Mouse (Mus musculus): Measurements from ENCODE around the gene Cpne6. TPM values are rescaled to one million over a fixed set of nuclear protein-coding genes. Genes with fewer than 3 reads are reported as not detected.

Cpne6 gene
- polyA plus RNA-seq, 2 experiments = 0.65 to 0.83 TPM

DNA sequence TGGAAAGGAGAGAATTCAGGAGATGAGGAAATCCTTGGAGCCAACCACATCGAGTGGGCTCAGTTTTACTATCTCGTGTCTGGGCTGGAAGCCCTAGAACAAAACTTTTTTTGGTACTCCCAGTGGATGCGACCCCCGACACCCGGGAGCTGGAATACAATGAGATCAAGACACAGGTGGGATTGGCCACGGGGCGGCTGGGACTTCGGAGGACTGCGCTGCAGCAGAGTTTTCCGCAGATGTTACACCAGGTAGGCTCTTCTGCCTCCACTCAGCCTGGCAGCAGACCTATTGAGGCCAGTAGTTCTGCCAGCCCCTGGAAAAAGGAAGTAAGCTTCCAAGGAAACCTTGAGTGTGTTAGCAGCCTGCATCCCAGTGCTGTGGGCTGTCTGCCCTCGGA lies 53.0 kb downstream of the Cpne6 start:
- WGBS = 89% methylated on average over 11 of the region's 11 CpGs
- H3K27me3 ChIP-seq (ENCODE audit: control insufficient read depth, insufficient read depth, low read length) = no peaks in the 10 kb centered on the region
- DNase-seq (ENCODE audit: low spot score) = no peak
- ATAC-seq (ENCODE audit: low FRiP score, low read depth) = no peak
- H3K9me3 ChIP-seq (ENCODE audit: control insufficient read depth, low read length) = no peaks in the 10 kb centered on the region
- H3K36me3 ChIP-seq (ENCODE audit: control insufficient read depth, insufficient read depth, low read length) = peaks cover 49% of the 10 kb centered on the region
- H3K4me2 ChIP-seq (replicated peaks; ENCODE audit: low read depth, low read length, severe bottlenecking) = no peak overlapping the region
- no peak overlapping the region for H3K4me3 ChIP-seq (replicated peaks; ENCODE audit: low read length)
- no peak overlapping the region for H3K9ac ChIP-seq (ENCODE audit: low read depth, low read length, severe bottlenecking)
- no peak overlapping the region for H3K27ac ChIP-seq (replicated peaks; ENCODE audit: low read depth, low read length)
- TF ChIP-seq POLR2A (IDR thresholded peaks at IDR 0.05; ENCODE audit: borderline replicate concordance, extremely low read depth, insufficient read depth, insufficient read length) = no peak
- peaks cover 5% of the 10 kb centered on the region for H3K4me1 ChIP-seq (ENCODE audit: control insufficient read depth, insufficient read depth, low read length)

DNA sequence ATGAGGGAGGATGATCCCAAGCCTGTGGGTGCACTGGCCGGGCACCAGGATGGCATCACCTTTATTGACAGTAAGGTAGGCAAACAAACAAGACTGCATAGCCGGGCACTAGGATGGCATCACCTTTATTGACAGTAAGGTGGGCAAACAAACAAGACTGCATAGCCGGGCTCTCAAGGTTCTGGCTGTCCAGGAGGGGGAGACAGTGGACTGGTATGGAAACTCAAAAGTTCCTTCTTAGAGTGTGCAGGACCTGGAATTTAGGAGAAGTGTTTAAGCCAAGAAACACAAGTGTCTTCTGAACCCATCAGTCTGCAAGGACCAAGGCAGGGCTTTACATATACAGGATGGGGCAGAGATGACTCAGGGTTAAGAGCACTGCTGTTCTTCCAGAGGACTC lies 55.5 kb downstream of the Cpne6 start:
- H3K4me1 ChIP-seq (ENCODE audit: control insufficient read depth, insufficient read depth, low read length) = peaks cover 5% of the 10 kb centered on the region
- no peak overlapping the region for H3K4me3 ChIP-seq (replicated peaks; ENCODE audit: low read length)
- ATAC-seq (ENCODE audit: low FRiP score, low read depth) (no peak), DNase-seq (ENCODE audit: low spot score) (no peak)
- H3K36me3 ChIP-seq (ENCODE audit: control insufficient read depth, insufficient read depth, low read length) = peaks cover 66% of the 10 kb centered on the region
- no peak overlapping the region for H3K27ac ChIP-seq (replicated peaks; ENCODE audit: low read depth, low read length)
- no peak overlapping the region for H3K9ac ChIP-seq (ENCODE audit: low read depth, low read length, severe bottlenecking)
- TF ChIP-seq POLR2A (IDR thresholded peaks at IDR 0.05; ENCODE audit: borderline replicate concordance, extremely low read depth, insufficient read depth, insufficient read length) = no peak
- no peak overlapping the region for H3K4me2 ChIP-seq (replicated peaks; ENCODE audit: low read depth, low read length, severe bottlenecking)
- 86% methylated on average over 3 of the region's 3 CpGs for WGBS
- H3K27me3 ChIP-seq (ENCODE audit: control insufficient read depth, insufficient read depth, low read length) = no peaks in the 10 kb centered on the region
- no peaks in the 10 kb centered on the region for H3K9me3 ChIP-seq (ENCODE audit: control insufficient read depth, low read length)

Other genes starting within 250 kb of the Cpne6 start
- gene Dhrs4, start 31.7 kb upstream of the Cpne6 start, polyA plus RNA-seq (2012; rRNA removed) = 53.0 and 58.6 TPM in 2 replicates
- gene Dhrs4, start 31.7 kb upstream of the Cpne6 start, polyA plus RNA-seq (2014; fragmentation: Nextera tagmentation; extraction: Ambion mirVana) = 48.4 and 60.3 TPM in 2 replicates
- gene Carmil3, start 19.8 kb upstream of the Cpne6 start, polyA plus RNA-seq (2012; rRNA removed) = 24.8 and 28.8 TPM in 2 replicates
- 3.6 and 5.4 TPM in 2 replicates for gene Carmil3, start 19.8 kb upstream of the Cpne6 start, polyA plus RNA-seq (2014; fragmentation: Nextera tagmentation; extraction: Ambion mirVana)
- 0.06 TPM in 1 of 2 replicates, not detected in the other for gene Nrl, start 14.5 kb downstream of the Cpne6 start, polyA plus RNA-seq (2012; rRNA removed)
- not detected in 2 replicates for gene Nrl, start 14.5 kb downstream of the Cpne6 start, polyA plus RNA-seq (2014; fragmentation: Nextera tagmentation; extraction: Ambion mirVana)
- gene Pck2, start 29.8 kb downstream of the Cpne6 start, polyA plus RNA-seq (2012; rRNA removed) = 39.3 and 52.1 TPM in 2 replicates
- 22.5 and 28.0 TPM in 2 replicates for gene Pck2, start 29.8 kb downstream of the Cpne6 start, polyA plus RNA-seq (2014; fragmentation: Nextera tagmentation; extraction: Ambion mirVana)
- 47.5 and 53.0 TPM in 2 replicates for gene Dcaf11, start 49.6 kb downstream of the Cpne6 start, polyA plus RNA-seq (2012; rRNA removed)
- 53.8 and 56.0 TPM in 2 replicates for gene Dcaf11, start 49.6 kb downstream of the Cpne6 start, polyA plus RNA-seq (2014; fragmentation: Nextera tagmentation; extraction: Ambion mirVana)
- 0.67 and 0.88 TPM in 2 replicates for gene A730061H03Rik, start 50.0 kb downstream of the Cpne6 start, polyA plus RNA-seq (2012; rRNA removed)
- 0.74 and 1.7 TPM in 2 replicates for gene A730061H03Rik, start 50.0 kb downstream of the Cpne6 start, polyA plus RNA-seq (2014; fragmentation: Nextera tagmentation; extraction: Ambion mirVana)
- 30.9 and 43.0 TPM in 2 replicates for gene Fitm1, start 65.2 kb downstream of the Cpne6 start, polyA plus RNA-seq (2012; rRNA removed)
- 19.1 and 26.9 TPM in 2 replicates for gene Fitm1, start 65.2 kb downstream of the Cpne6 start, polyA plus RNA-seq (2014; fragmentation: Nextera tagmentation; extraction: Ambion mirVana)
- gene Psme1, start 67.7 kb downstream of the Cpne6 start, polyA plus RNA-seq (2012; rRNA removed) = 66.8 and 77.6 TPM in 2 replicates
- gene Psme1, start 67.7 kb downstream of the Cpne6 start, polyA plus RNA-seq (2014; fragmentation: Nextera tagmentation; extraction: Ambion mirVana) = 147 and 154 TPM in 2 replicates
- gene Emc9, start 74.9 kb downstream of the Cpne6 start, polyA plus RNA-seq (2012; rRNA removed) = 6.6 and 6.9 TPM in 2 replicates
- gene Emc9, start 74.9 kb downstream of the Cpne6 start, polyA plus RNA-seq (2014; fragmentation: Nextera tagmentation; extraction: Ambion mirVana) = 6.5 and 7.0 TPM in 2 replicates
- 75.8 and 78.5 TPM in 2 replicates for gene Psme2, start 80.7 kb downstream of the Cpne6 start, polyA plus RNA-seq (2012; rRNA removed)
- 239 and 245 TPM in 2 replicates for gene Psme2, start 80.7 kb downstream of the Cpne6 start, polyA plus RNA-seq (2014; fragmentation: Nextera tagmentation; extraction: Ambion mirVana)
- 23.0 and 34.1 TPM in 2 replicates for gene Rnf31, start 81.3 kb downstream of the Cpne6 start, polyA plus RNA-seq (2012; rRNA removed)
- 13.1 and 18.1 TPM in 2 replicates for gene Rnf31, start 81.3 kb downstream of the Cpne6 start, polyA plus RNA-seq (2014; fragmentation: Nextera tagmentation; extraction: Ambion mirVana)
- gene Irf9, start 93.1 kb downstream of the Cpne6 start, polyA plus RNA-seq (2012; rRNA removed) = 21.0 and 26.4 TPM in 2 replicates
- 9.8 and 11.3 TPM in 2 replicates for gene Irf9, start 93.1 kb downstream of the Cpne6 start, polyA plus RNA-seq (2014; fragmentation: Nextera tagmentation; extraction: Ambion mirVana)
- 8.9 and 9.6 TPM in 2 replicates for gene Rec8, start 107.6 kb downstream of the Cpne6 start, polyA plus RNA-seq (2012; rRNA removed)
- gene Rec8, start 107.6 kb downstream of the Cpne6 start, polyA plus RNA-seq (2014; fragmentation: Nextera tagmentation; extraction: Ambion mirVana) = 2.4 and 2.8 TPM in 2 replicates
- 185 and 239 TPM in 2 replicates for gene Ipo4, start 125.5 kb downstream of the Cpne6 start, polyA plus RNA-seq (2012; rRNA removed)
- gene Ipo4, start 125.5 kb downstream of the Cpne6 start, polyA plus RNA-seq (2014; fragmentation: Nextera tagmentation; extraction: Ambion mirVana) = 131 and 133 TPM in 2 replicates
- gene Gm49378, start 127.5 kb downstream of the Cpne6 start, polyA plus RNA-seq (2012; rRNA removed) = 6.8 and 12.2 TPM in 2 replicates
- 1.5 and 3.7 TPM in 2 replicates for gene Gm49378, start 127.5 kb downstream of the Cpne6 start, polyA plus RNA-seq (2014; fragmentation: Nextera tagmentation; extraction: Ambion mirVana)
- gene Tm9sf1, start 133.4 kb downstream of the Cpne6 start, polyA plus RNA-seq (2012; rRNA removed) = 92.3 and 128 TPM in 2 replicates
- 111 and 116 TPM in 2 replicates for gene Tm9sf1, start 133.4 kb downstream of the Cpne6 start, polyA plus RNA-seq (2014; fragmentation: Nextera tagmentation; extraction: Ambion mirVana)
- gene Tssk4, start 139.7 kb downstream of the Cpne6 start, polyA plus RNA-seq (2012; rRNA removed) = 2.9 and 3.3 TPM in 2 replicates
- gene Tssk4, start 139.7 kb downstream of the Cpne6 start, polyA plus RNA-seq (2014; fragmentation: Nextera tagmentation; extraction: Ambion mirVana) = 1.2 and 1.4 TPM in 2 replicates
- 47.4 and 49.7 TPM in 2 replicates for gene Mdp1, start 150.1 kb downstream of the Cpne6 start, polyA plus RNA-seq (2012; rRNA removed)
- gene Mdp1, start 150.1 kb downstream of the Cpne6 start, polyA plus RNA-seq (2014; fragmentation: Nextera tagmentation; extraction: Ambion mirVana) = 53.7 and 59.1 TPM in 2 replicates
- gene Gmpr2, start 161.5 kb downstream of the Cpne6 start, polyA plus RNA-seq (2012; rRNA removed) = 51.1 and 53.6 TPM in 2 replicates
- gene Gmpr2, start 161.5 kb downstream of the Cpne6 start, polyA plus RNA-seq (2014; fragmentation: Nextera tagmentation; extraction: Ambion mirVana) = 53.1 and 68.5 TPM in 2 replicates
- 347 and 416 TPM in 2 replicates for gene Nedd8, start 161.7 kb downstream of the Cpne6 start, polyA plus RNA-seq (2012; rRNA removed)
- 567 and 583 TPM in 2 replicates for gene Nedd8, start 161.7 kb downstream of the Cpne6 start, polyA plus RNA-seq (2014; fragmentation: Nextera tagmentation; extraction: Ambion mirVana)
- gene Tinf2, start 171.4 kb downstream of the Cpne6 start, polyA plus RNA-seq (2012; rRNA removed) = 35.9 and 38.4 TPM in 2 replicates
- gene Tinf2, start 171.4 kb downstream of the Cpne6 start, polyA plus RNA-seq (2014; fragmentation: Nextera tagmentation; extraction: Ambion mirVana) = 34.2 and 40.1 TPM in 2 replicates
- gene Tgm1, start 203.5 kb downstream of the Cpne6 start, polyA plus RNA-seq (2012; rRNA removed) = 15.0 and 17.7 TPM in 2 replicates
- 17.0 and 21.2 TPM in 2 replicates for gene Tgm1, start 203.5 kb downstream of the Cpne6 start, polyA plus RNA-seq (2014; fragmentation: Nextera tagmentation; extraction: Ambion mirVana)
- gene Rabggta, start 211.8 kb downstream of the Cpne6 start, polyA plus RNA-seq (2012; rRNA removed) = 41.7 and 53.5 TPM in 2 replicates
- gene Rabggta, start 211.8 kb downstream of the Cpne6 start, polyA plus RNA-seq (2014; fragmentation: Nextera tagmentation; extraction: Ambion mirVana) = 20.4 and 23.0 TPM in 2 replicates
- gene Dhrs1, start 235.2 kb downstream of the Cpne6 start, polyA plus RNA-seq (2012; rRNA removed) = 88.3 and 109 TPM in 2 replicates
- gene Dhrs1, start 235.2 kb downstream of the Cpne6 start, polyA plus RNA-seq (2014; fragmentation: Nextera tagmentation; extraction: Ambion mirVana) = 82.0 and 89.7 TPM in 2 replicates
- gene Nop9, start 235.2 kb downstream of the Cpne6 start, polyA plus RNA-seq (2012; rRNA removed) = 23.5 and 30.5 TPM in 2 replicates
- 37.6 and 38.1 TPM in 2 replicates for gene Nop9, start 235.2 kb downstream of the Cpne6 start, polyA plus RNA-seq (2014; fragmentation: Nextera tagmentation; extraction: Ambion mirVana)
- gene Cideb, start 248.0 kb downstream of the Cpne6 start, polyA plus RNA-seq (2012; rRNA removed) = 2.1 and 2.6 TPM in 2 replicates
- gene Cideb, start 248.0 kb downstream of the Cpne6 start, polyA plus RNA-seq (2014; fragmentation: Nextera tagmentation; extraction: Ambion mirVana) = 0.41 and 0.46 TPM in 2 replicates

All from limb, embryonic 14.5 days (tissue).